In the genomic region with DNA sequence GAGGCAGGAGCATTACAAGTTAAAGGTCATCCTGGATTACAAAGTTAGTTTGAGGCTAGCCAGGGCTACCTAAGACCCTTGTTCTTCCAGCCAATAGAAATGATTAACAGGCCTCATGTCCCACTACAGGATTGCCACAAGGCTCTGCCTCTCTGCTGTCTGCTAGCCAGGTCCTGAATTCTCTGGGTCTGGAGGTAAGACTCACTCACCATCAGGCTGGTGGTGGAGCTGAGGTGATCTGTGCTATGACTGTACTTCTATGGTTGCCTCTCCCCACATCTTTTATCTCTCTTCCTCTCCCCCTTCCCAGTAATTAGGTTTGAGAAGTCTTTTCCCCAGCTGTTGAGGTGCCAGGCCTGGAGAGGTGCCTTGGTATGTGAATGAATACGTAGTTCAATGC, we compare ENCODE assay signal across 27 mouse cellular contexts. TPM values are rescaled to one million over a fixed set of nuclear protein-coding genes. Genes with fewer than 3 reads are reported as not detected.
DNase-seq lines count a peak whose midpoint lies in the region; ATAC-seq lines count a peak whose summit lies in the region.
"Had no signal": no experiment of that assay in that cellular context is flagged by ENCODE, and none has a peak within 500 bp of the region (broad histone marks: within the 10 kb centered on the region; RNA-seq: fewer than 3 reads in every experiment).

No protein-coding gene starts in this region.

- H3K27me3 ChIP-seq in intestine, embryonic 16.5 days (replicated peaks; ENCODE audit: control insufficient read depth, insufficient read depth, low read length) = no peaks in the 10 kb centered on the region
- no peaks in the 10 kb centered on the region for H3K27me3 ChIP-seq in stomach, embryonic 16.5 days (ENCODE audit: control insufficient read depth, insufficient read depth, low read length)
- no peaks in the 10 kb centered on the region for H3K27me3 ChIP-seq in forebrain, embryonic 11.5 days (ENCODE audit: control insufficient read depth, insufficient read depth, low read length)
- H3K27me3 ChIP-seq: embryonic facial prominence, embryonic 12.5 days; embryonic facial prominence, embryonic 15.5 days; forebrain, embryonic 12.5 days; hindbrain, embryonic 12.5 days; hindbrain, embryonic 15.5 days had no signal

- H3K4me1 ChIP-seq in intestine, embryonic 16.5 days (ENCODE audit: control insufficient read depth, insufficient read depth, low read length) = peaks cover 7% of the 10 kb centered on the region
- no peaks in the 10 kb centered on the region for H3K4me1 ChIP-seq in stomach, embryonic 16.5 days (ENCODE audit: control insufficient read depth, insufficient read depth, low read length)
- H3K4me1 ChIP-seq in forebrain, embryonic 11.5 days (replicated peaks; ENCODE audit: control insufficient read depth, insufficient read depth, low read length) = no peaks in the 10 kb centered on the region
- H3K4me1 ChIP-seq: embryonic facial prominence, embryonic 12.5 days; embryonic facial prominence, embryonic 15.5 days; forebrain, embryonic 12.5 days; hindbrain, embryonic 12.5 days; hindbrain, embryonic 15.5 days had no signal

- peak overlapping the region; percentile 43 for H3K4me2 ChIP-seq in intestine, embryonic 16.5 days (ENCODE audit: low read depth, low read length)
- H3K4me2 ChIP-seq in stomach, embryonic 16.5 days (ENCODE audit: low read depth, low read length) = no peak overlapping the region
- no peak overlapping the region for H3K4me2 ChIP-seq in forebrain, embryonic 11.5 days (ENCODE audit: low read depth, low read length, severe bottlenecking)
- H3K4me2 ChIP-seq: embryonic facial prominence, embryonic 12.5 days; embryonic facial prominence, embryonic 15.5 days; forebrain, embryonic 12.5 days; heart, embryonic 11.5 days; hindbrain, embryonic 12.5 days; hindbrain, embryonic 15.5 days had no signal

- no peaks in the 10 kb centered on the region for H3K36me3 ChIP-seq in intestine, embryonic 16.5 days (ENCODE audit: control insufficient read depth, insufficient read depth, low read length)
- H3K36me3 ChIP-seq in stomach, embryonic 16.5 days (ENCODE audit: control insufficient read depth, insufficient read depth, low read length) = no peaks in the 10 kb centered on the region
- no peaks in the 10 kb centered on the region for H3K36me3 ChIP-seq in forebrain, embryonic 11.5 days (ENCODE audit: control insufficient read depth, insufficient read depth, low read length)
- H3K36me3 ChIP-seq: embryonic facial prominence, embryonic 12.5 days; embryonic facial prominence, embryonic 15.5 days; forebrain, embryonic 12.5 days; hindbrain, embryonic 12.5 days; hindbrain, embryonic 15.5 days had no signal

- peak overlapping the region; percentile 79 for H3K27ac ChIP-seq in intestine, embryonic 16.5 days (ENCODE audit: low read length)
- no peak overlapping the region; the same call in 1 of the 2 replicates for H3K27ac ChIP-seq in stomach, embryonic 16.5 days (ENCODE audit: low read length)
- no peak overlapping the region for H3K27ac ChIP-seq in forebrain, embryonic 11.5 days (ENCODE audit: low read depth, low read length)
- H3K27ac ChIP-seq: embryonic facial prominence, embryonic 12.5 days; embryonic facial prominence, embryonic 15.5 days; forebrain, embryonic 12.5 days; gastrocnemius, adult 2 months; hindbrain, embryonic 12.5 days; hindbrain, embryonic 15.5 days had no signal

- peak overlapping the region; percentile 61 for H3K9ac ChIP-seq in intestine, embryonic 16.5 days (ENCODE audit: low read depth, low read length)
- no peak overlapping the region for H3K9ac ChIP-seq in stomach, embryonic 16.5 days (ENCODE audit: low read length)
- H3K9ac ChIP-seq in forebrain, embryonic 11.5 days (ENCODE audit: low read length) = no peak overlapping the region
- H3K9ac ChIP-seq: embryonic facial prominence, embryonic 12.5 days; embryonic facial prominence, embryonic 15.5 days; forebrain, embryonic 12.5 days; hindbrain, embryonic 12.5 days; hindbrain, embryonic 15.5 days had no signal

- peak overlapping the region; percentile 47 for H3K4me3 ChIP-seq in intestine, embryonic 16.5 days (ENCODE audit: low read length)
- H3K4me3 ChIP-seq in stomach, embryonic 16.5 days (replicated peaks; ENCODE audit: low read length) = peak overlapping the region; percentile 13
- H3K4me3 ChIP-seq in forebrain, embryonic 11.5 days (ENCODE audit: low read depth, low read length) = no peak overlapping the region
- H3K4me3 ChIP-seq: embryonic facial prominence, embryonic 12.5 days; embryonic facial prominence, embryonic 15.5 days; forebrain, embryonic 12.5 days; gastrocnemius, adult 2 months; hindbrain, embryonic 12.5 days; hindbrain, embryonic 15.5 days had no signal

- H3K9me3 ChIP-seq in intestine, embryonic 16.5 days (ENCODE audit: control insufficient read depth, low read length) = no peaks in the 10 kb centered on the region
- no peaks in the 10 kb centered on the region for H3K9me3 ChIP-seq in stomach, embryonic 16.5 days (replicated peaks; ENCODE audit: control insufficient read depth, low read length)
- no peaks in the 10 kb centered on the region for H3K9me3 ChIP-seq in forebrain, embryonic 11.5 days (ENCODE audit: control insufficient read depth, low read length)
- H3K9me3 ChIP-seq: embryonic facial prominence, embryonic 12.5 days; embryonic facial prominence, embryonic 15.5 days; forebrain, embryonic 12.5 days; hindbrain, embryonic 12.5 days; hindbrain, embryonic 15.5 days had no signal

- WGBS in intestine, embryonic 16.5 days = 86% methylated on average over 1 of the region's 1 CpGs
- 77% methylated on average over 1 of the region's 1 CpGs for WGBS in stomach, embryonic 16.5 days
- WGBS in forebrain, embryonic 11.5 days = 92% methylated on average over 1 of the region's 1 CpGs

- peak; percentile 10 for DNase-seq in MEL-GATA-1-ER (ENCODE audit: extremely low read depth, low read depth)
- DNase-seq in frontal cortex, postnatal 10 days (ENCODE audit: low spot score in 2 of 2) = no peak
- no peak for DNase-seq in lung, postnatal 14 days
- DNase-seq in spleen, adult 18-20 months = no peak
- no peak for DNase-seq in forebrain, embryonic 11.5 days (ENCODE audit: low spot score)
- DNase-seq: adrenal gland, postnatal 10 days; cerebellum, adult 11 months; cerebellum, adult 2 months; cerebellum, adult 9-11 months; cerebellum, postnatal 25 days; gastrocnemius, adult 2 months; gastrocnemius, postnatal 14 days; kidney, adult 11 months had no signal

- no peak for ATAC-seq in intestine, embryonic 16.5 days
- ATAC-seq in stomach, embryonic 16.5 days (ENCODE audit: insufficient read depth, low FRiP score) = no peak
- no peak for ATAC-seq in forebrain, embryonic 11.5 days (replicated peaks; ENCODE audit: low FRiP score)
- ATAC-seq: activated CD4-positive, CD25-positive, alpha-beta regulatory T cell, adult 4 months; CD4-positive, CD25-positive, alpha-beta regulatory T cell, adult 4 months; forebrain, embryonic 16.5 days had no signal

RNA-seq across cellular contexts. Expression of a gene that starts 0.7 kb away (rescaled TPM):
- polyA plus RNA-seq in intestine, embryonic 16.5 days (2015; fragmentation: Nextera tagmentation; extraction: Ambion mirVana) = 1,405 and 1,451 TPM in 2 replicates
- 213 and 226 TPM in 2 replicates for polyA plus RNA-seq in stomach, embryonic 16.5 days (2015; fragmentation: Nextera tagmentation; extraction: Ambion mirVana)
- polyA plus RNA-seq in forebrain, embryonic 11.5 days (2014; fragmentation: Nextera tagmentation; extraction: Ambion mirVana) = not detected in 2 replicates
- polyA plus RNA-seq: activated CD4-positive, CD25-positive, alpha-beta regulatory T cell, adult 4 months; C2C12; CD4-positive, CD25-positive, alpha-beta regulatory T cell, adult 4 months; embryonic facial prominence, embryonic 12.5 days; forebrain, embryonic 12.5 days; forebrain, embryonic 16.5 days; heart, embryonic 11.5 days; heart, embryonic 14.5 days; hindbrain, embryonic 12.5 days; hindbrain, embryonic 15.5 days had no signal

RNA-seq across cellular contexts. Expression of a gene that starts 41.4 kb away (rescaled TPM):
- polyA plus RNA-seq in intestine, embryonic 16.5 days (2015; fragmentation: Nextera tagmentation; extraction: Ambion mirVana) = 0.15 and 0.20 TPM in 2 replicates
- polyA plus RNA-seq in stomach, embryonic 16.5 days (2015; fragmentation: Nextera tagmentation; extraction: Ambion mirVana) = not detected in 2 replicates
- not detected in 2 replicates for polyA plus RNA-seq in forebrain, embryonic 11.5 days (2014; fragmentation: Nextera tagmentation; extraction: Ambion mirVana)
- polyA plus RNA-seq: activated CD4-positive, CD25-positive, alpha-beta regulatory T cell, adult 4 months; C2C12; CD4-positive, CD25-positive, alpha-beta regulatory T cell, adult 4 months; cerebellum, adult 2 months; embryonic facial prominence, embryonic 12.5 days; embryonic facial prominence, embryonic 15.5 days; forebrain, embryonic 12.5 days; forebrain, embryonic 16.5 days; heart, embryonic 11.5 days; heart, embryonic 14.5 days; heart, postnatal 0 days; hindbrain, embryonic 12.5 days; hindbrain, embryonic 15.5 days had no signal

RNA-seq across cellular contexts. Expression of a gene that starts 49.0 kb away (rescaled TPM):
- polyA plus RNA-seq in intestine, embryonic 16.5 days (2015; fragmentation: Nextera tagmentation; extraction: Ambion mirVana) = 28.3 TPM in 2 replicates
- polyA plus RNA-seq in stomach, embryonic 16.5 days (2015; fragmentation: Nextera tagmentation; extraction: Ambion mirVana) = 29.8 and 37.1 TPM in 2 replicates
- polyA plus RNA-seq in forebrain, embryonic 11.5 days (2014; fragmentation: Nextera tagmentation; extraction: Ambion mirVana) = 36.7 and 41.0 TPM in 2 replicates

RNA-seq across cellular contexts. Expression of a gene that starts 49.4 kb away (rescaled TPM):
- polyA plus RNA-seq in intestine, embryonic 16.5 days (2015; fragmentation: Nextera tagmentation; extraction: Ambion mirVana) = 35.4 and 35.5 TPM in 2 replicates
- polyA plus RNA-seq in stomach, embryonic 16.5 days (2015; fragmentation: Nextera tagmentation; extraction: Ambion mirVana) = 44.8 and 52.1 TPM in 2 replicates
- polyA plus RNA-seq in forebrain, embryonic 11.5 days (2014; fragmentation: Nextera tagmentation; extraction: Ambion mirVana) = 30.6 and 33.2 TPM in 2 replicates

RNA-seq across cellular contexts. Expression of a gene that starts 52.8 kb away (rescaled TPM):
- not detected in 2 replicates for polyA plus RNA-seq in intestine, embryonic 16.5 days (2015; fragmentation: Nextera tagmentation; extraction: Ambion mirVana)
- not detected in 2 replicates for polyA plus RNA-seq in stomach, embryonic 16.5 days (2015; fragmentation: Nextera tagmentation; extraction: Ambion mirVana)
- not detected in 2 replicates for polyA plus RNA-seq in forebrain, embryonic 11.5 days (2014; fragmentation: Nextera tagmentation; extraction: Ambion mirVana)
- polyA plus RNA-seq: activated CD4-positive, CD25-positive, alpha-beta regulatory T cell, adult 4 months; C2C12; CD4-positive, CD25-positive, alpha-beta regulatory T cell, adult 4 months; cerebellum, adult 2 months; embryonic facial prominence, embryonic 12.5 days; embryonic facial prominence, embryonic 15.5 days; forebrain, embryonic 12.5 days; forebrain, embryonic 16.5 days; heart, embryonic 11.5 days; heart, embryonic 14.5 days; heart, postnatal 0 days; hindbrain, embryonic 12.5 days; hindbrain, embryonic 15.5 days had no signal

Comparison
In these comparisons a context has a peak if more than half of its experiments do, and no peak if none do; other contexts are left out.
1. RNA of a gene that starts 0.7 kb away (polyA plus RNA-seq): 1,405 to 1,451 TPM in intestine, embryonic 16.5 days and 213 to 226 TPM in stomach, embryonic 16.5 days; not detected in forebrain, embryonic 11.5 days; every median in the first group is over 100 times any median in the second.